Mouse (Mus musculus) left cerebral cortex, adult 8-10 months (tissue): ENCODE data around the gene Phospho2. TPM values are rescaled to one million over a fixed set of nuclear protein-coding genes. Genes with fewer than 3 reads are reported as not detected.

Source experiments
- DNase-seq, 2 experiments: peaks; one replicate each; pipeline ENCODE4 v3.0.0; 2022; ENCODE audit warnings: low spot score in 2 of 2
- total RNA-seq, 4 experiments: library from RNA; stranded (reverse); gene quantifications; 2 replicates each; pipeline ENCODE4 v1.2.4; 2022

Phospho2 gene
- total RNA-seq, 4 experiments from 2014 or later, result 18.5 to 24.3 (median 20.1) TPM

GRCm38 (mm10) chr2:69823129-69823677 is 33.8 kb downstream of the Phospho2 start:
- no peak for DNase-seq

GRCm38 (mm10) chr2:69825898-69826297 is 36.5 kb downstream of the Phospho2 start:
- DNase-seq, result no peak

GRCm38 (mm10) chr2:69826380-69826779 is 37.0 kb downstream of the Phospho2 start:
- no peak for DNase-seq

GRCm38 (mm10) chr2:69828031-69828430 is 38.6 kb downstream of the Phospho2 start:
- no peak for DNase-seq

- DNase-seq, result no peak
These were observed 40.3 kb downstream of the Phospho2 start for GRCm38 (mm10) chr2:69829680-69830079.

GRCm38 (mm10) chr2:69830116-69830515 is 40.7 kb downstream of the Phospho2 start:
- no peak for DNase-seq

GRCm38 (mm10) chr2:69837244-69837967 is 48.0 kb downstream of the Phospho2 start:
- no peak for DNase-seq

GRCm38 (mm10) chr2:69837996-69838395 is 48.6 kb downstream of the Phospho2 start:
- no peak for DNase-seq

- no peak for DNase-seq
These were observed 49.3 kb downstream of the Phospho2 start for GRCm38 (mm10) chr2:69838707-69839106.

- no peak for DNase-seq
These were observed 50.8 kb downstream of the Phospho2 start for GRCm38 (mm10) chr2:69840261-69840660.

GRCm38 (mm10) chr2:69849215-69849614 is 59.8 kb downstream of the Phospho2 start:
- DNase-seq, result peak in 1 of 2 experiments; percentile 2

Other genes with a start within 250 kb of the Phospho2 start
- under 1 TPM; 0.02 to 0.15 (median 0.13) TPM for gene Lrp2, start 203.6 kb upstream of the Phospho2 start, total RNA-seq
- gene Bbs5, start 142.5 kb upstream of the Phospho2 start, total RNA-seq, result 10 to 100 TPM; 20.2 to 31.0 (median 25.9) TPM
- gene Klhl41, start 119.5 kb upstream of the Phospho2 start, total RNA-seq, result 1 to 10 TPM in 2 of 4 experiments, under 1 TPM in 2; 0.44 to 1.2 (median 0.98) TPM
- 10 to 100 TPM; 15.3 to 18.6 (median 16.7) TPM for gene Fastkd1, start 76.1 kb upstream of the Phospho2 start, total RNA-seq
- 10 to 100 TPM; 65.0 to 75.5 (median 67.5) TPM for gene Ppig, start 67.1 kb upstream of the Phospho2 start, total RNA-seq
- 1 to 10 TPM; 1.9 to 3.0 (median 1.9) TPM for gene Ccdc173, start within 50 bp of the Phospho2 start, total RNA-seq
- gene Klhl23, start 32.3 kb downstream of the Phospho2 start, total RNA-seq, result 10 to 100 TPM; 46.7 to 55.1 (median 53.3) TPM
- 100 to 1,000 TPM; 127 to 138 (median 132) TPM for gene Ssb, start 71.9 kb downstream of the Phospho2 start, total RNA-seq
- 10 to 100 TPM; 11.4 to 16.6 (median 12.9) TPM for gene Mettl5, start 96.0 kb downstream of the Phospho2 start, total RNA-seq
- gene Ubr3, start 107.6 kb downstream of the Phospho2 start, total RNA-seq, result 100 to 1,000 TPM; 135 to 149 (median 140) TPM
- gene Myo3b, start 249.5 kb downstream of the Phospho2 start, total RNA-seq, result 1 to 10 TPM; 1.1 to 1.8 (median 1.3) TPM